Mouse (Mus musculus) heart, embryonic 13.5 days (tissue): Measurements from ENCODE around the gene Pwp2. TPM values are rescaled to one million over a fixed set of nuclear protein-coding genes. Genes with fewer than 3 reads are reported as not detected.

ENCODE experiments used
- ATAC-seq: fragments of 200-750 bp; cut with Nextera tagmentation; 2 replicates; pipeline ENCODE4 v1.8.0; 2017; ENCODE audit warnings: moderate TSS enrichment; ENCODE audit not compliant: insufficient number of reproducible peaks, low FRiP score, low TSS enrichment; ENCODE audit errors: extremely low read depth
- H3K27ac ChIP-seq: fragments of 300-500 bp; sonication (generic); replicated peaks from 2 replicates; pipeline ENCODE4 v1.5.1; 2015; ENCODE audit warnings: moderate library complexity, mild to moderate bottlenecking, inconsistent platforms
- H3K27me3 ChIP-seq: fragments of 300-500 bp; sonication (generic); replicated peaks from 2 replicates; pipeline ENCODE4 v1.6.1; 2015; ENCODE audit warnings: mild to moderate bottlenecking, inconsistent platforms
- H3K36me3 ChIP-seq: fragments of 300-500 bp; sonication (generic); 2 replicates; pipeline ENCODE4 v1.6.1; 2015; ENCODE audit warnings: mild to moderate bottlenecking, inconsistent platforms
- H3K4me1 ChIP-seq: fragments of 300-500 bp; sonication (generic); 2 replicates; pipeline ENCODE4 v1.6.1; 2015; ENCODE audit warnings: inconsistent platforms
- H3K4me2 ChIP-seq: fragments of 300-500 bp; sonication (generic); 2 replicates; pipeline ENCODE4 v1.6.1; 2015; ENCODE audit warnings: inconsistent platforms, mild to moderate bottlenecking, moderate library complexity
- H3K4me3 ChIP-seq: fragments of 300-500 bp; sonication (generic); 2 replicates; pipeline ENCODE4 v1.5.1; 2015; ENCODE audit warnings: moderate library complexity, mild to moderate bottlenecking, inconsistent platforms
- H3K9ac ChIP-seq: fragments of 300-500 bp; sonication (generic); 2 replicates; pipeline ENCODE4 v1.6.1; 2015; ENCODE audit warnings: inconsistent platforms, mild to moderate bottlenecking, moderate library complexity
- H3K9me3 ChIP-seq: fragments of 300-500 bp; sonication (generic); 2 replicates; pipeline ENCODE4 v1.6.1; 2016; ENCODE audit warnings: inconsistent platforms
- WGBS: fragments of 180-500 bp; shearing (Covaris S2); methylation state at CpG from one replicate; pipeline ENCODE4 v1.1.7; 2015; ENCODE audit warnings: mixed read lengths; 5-methylcytosine and 5-hydroxymethylcytosine counted together
- polyA plus RNA-seq: library from polyadenylated mRNA; unstranded; fragments of >200 nt; fragmentation: Nextera tagmentation; extraction: Ambion mirVana; gene quantifications from 2 replicates; pipeline ENCODE4 v1.2.1, GENCODE M21; 2015

Pwp2 gene
- polyA plus RNA-seq, 1 experiment from 2014 or later: 11.1 TPM

- WGBS: 71% methylated on average over 11 of the region's 11 CpGs
- ATAC-seq: no peak
- H3K27ac ChIP-seq: 0 out of 2 replicates have a peak overlapping the region, but pooled peaks have one; percentile 9
Observed at GRCm38 (mm10) chr10:78139572-78140250, 45.2 kb downstream of the Pwp2 start.

GRCm38 (mm10) chr10:78138812-78139523 lies 46.0 kb downstream of the Pwp2 start:
- peak overlapping the region; percentile 9 for H3K27ac ChIP-seq
- no peaks in the 10 kb centered on the region for H3K9me3 ChIP-seq
- H3K4me2 ChIP-seq: peak overlapping the region; percentile 8; the same call in 1 of the 2 replicates
- no peak for ATAC-seq
- 38% methylated on average over 14 of the region's 14 CpGs for WGBS
- no peaks in the 10 kb centered on the region for H3K27me3 ChIP-seq
- no peak overlapping the region for H3K4me3 ChIP-seq
- no peaks in the 10 kb centered on the region for H3K36me3 ChIP-seq
- H3K4me1 ChIP-seq: peaks cover 32% of the 10 kb centered on the region
- no peak overlapping the region; the same call in 1 of the 2 replicates for H3K9ac ChIP-seq

More at GRCm38 (mm10) chr10:78139572-78140250, 45.2 kb downstream of the Pwp2 start:
- no peak overlapping the region for H3K4me3 ChIP-seq
- no peaks in the 10 kb centered on the region for H3K9me3 ChIP-seq
- H3K36me3 ChIP-seq: no peaks in the 10 kb centered on the region
- H3K27me3 ChIP-seq: no peaks in the 10 kb centered on the region
- H3K9ac ChIP-seq: no peak overlapping the region
- H3K4me2 ChIP-seq: no peak overlapping the region
- peaks cover 27% of the 10 kb centered on the region for H3K4me1 ChIP-seq

- no peaks in the 10 kb centered on the region for H3K36me3 ChIP-seq
- H3K27me3 ChIP-seq: no peaks in the 10 kb centered on the region
- H3K4me1 ChIP-seq: peaks cover 32% of the 10 kb centered on the region
- no peak overlapping the region for H3K4me2 ChIP-seq
- H3K27ac ChIP-seq: no peak overlapping the region
- ATAC-seq: no peak
- 80% methylated on average over 3 of the region's 3 CpGs for WGBS
- no peak overlapping the region for H3K9ac ChIP-seq
- no peaks in the 10 kb centered on the region for H3K9me3 ChIP-seq
- H3K4me3 ChIP-seq: no peak overlapping the region
Observed at GRCm38 (mm10) chr10:78137191-78137590, 47.8 kb downstream of the Pwp2 start.

GRCm38 (mm10) chr10:78135947-78136346 lies 49.0 kb downstream of the Pwp2 start:
- Histone ChIP-seq H3K27ac (no peak overlapping the region), H3K27me3 (no peaks in the 10 kb centered on the region), H3K4me1 (peaks cover 32% of the 10 kb centered on the region), H3K4me3 (no peak overlapping the region), H3K4me2 (no peak overlapping the region), H3K36me3 (no peaks in the 10 kb centered on the region), H3K9me3 (no peaks in the 10 kb centered on the region), H3K9ac (no peak overlapping the region)
- no peak for ATAC-seq
- 71% methylated on average over 5 of the region's 5 CpGs for WGBS

GRCm38 (mm10) chr10:78134975-78135798 lies 49.8 kb downstream of the Pwp2 start:
- Histone ChIP-seq H3K9me3 (no peaks in the 10 kb centered on the region), H3K9ac (peak overlapping the region; percentile 67), H3K4me1 (peaks cover 32% of the 10 kb centered on the region), H3K27ac (peak overlapping the region; percentile 24; the same call in 1 of the 2 replicates), H3K4me3 (peak overlapping the region; percentile 29), H3K4me2 (peak overlapping the region; percentile 57), H3K36me3 (no peaks in the 10 kb centered on the region), H3K27me3 (0 out of 2 replicates have a peak, but pooled peaks cover 6% of the 10 kb centered on the region)
- WGBS: 8% methylated on average over 14 of the region's 14 CpGs
- no peak for ATAC-seq

GRCm38 (mm10) chr10:78134400-78134799 lies 50.5 kb downstream of the Pwp2 start:
- H3K4me3 ChIP-seq: no peak overlapping the region
- no peaks in the 10 kb centered on the region for H3K36me3 ChIP-seq
- H3K4me2 ChIP-seq: peak overlapping the region; percentile 57; the same call in 1 of the 2 replicates
- H3K9me3 ChIP-seq: no peaks in the 10 kb centered on the region
- peaks cover 35% of the 10 kb centered on the region for H3K4me1 ChIP-seq
- H3K27ac ChIP-seq: no peak overlapping the region
- ATAC-seq: no peak
- 0 out of 2 replicates have a peak, but pooled peaks cover 12% of the 10 kb centered on the region for H3K27me3 ChIP-seq
- 65% methylated on average over 4 of the region's 4 CpGs for WGBS
- peak overlapping the region; percentile 67; the same call in 1 of the 2 replicates for H3K9ac ChIP-seq

- ATAC-seq: no peak
- H3K9ac ChIP-seq: no peak overlapping the region
- no peak overlapping the region for H3K4me2 ChIP-seq
- WGBS: 59% methylated on average over 4 of the region's 4 CpGs
- H3K4me3 ChIP-seq: no peak overlapping the region
- peaks cover 12% of the 10 kb centered on the region; the same call in 1 of the 2 replicates for H3K27me3 ChIP-seq
- 0 out of 2 replicates have a peak overlapping the region, but pooled peaks have one; percentile 9 for H3K27ac ChIP-seq
- H3K36me3 ChIP-seq: no peaks in the 10 kb centered on the region
- no peaks in the 10 kb centered on the region for H3K9me3 ChIP-seq
- peaks cover 20% of the 10 kb centered on the region for H3K4me1 ChIP-seq
Observed at GRCm38 (mm10) chr10:78129998-78130397, 55.0 kb downstream of the Pwp2 start.

GRCm38 (mm10) chr10:78129423-78129822 lies 55.5 kb downstream of the Pwp2 start:
- H3K9me3 ChIP-seq: no peaks in the 10 kb centered on the region
- peaks cover 15% of the 10 kb centered on the region for H3K4me1 ChIP-seq
- no peak overlapping the region for H3K4me2 ChIP-seq
- peak overlapping the region; percentile 9; the same call in 1 of the 2 replicates for H3K27ac ChIP-seq
- H3K4me3 ChIP-seq: no peak overlapping the region
- H3K36me3 ChIP-seq: no peaks in the 10 kb centered on the region
- WGBS: 38% methylated on average over 11 of the region's 11 CpGs
- H3K27me3 ChIP-seq: peaks cover 12% of the 10 kb centered on the region; the same call in 1 of the 2 replicates
- H3K9ac ChIP-seq: no peak overlapping the region
- no peak for ATAC-seq

- Histone ChIP-seq H3K9me3 (no peaks in the 10 kb centered on the region), H3K27me3 (peaks cover 12% of the 10 kb centered on the region; the same call in 1 of the 2 replicates), H3K36me3 (no peaks in the 10 kb centered on the region), H3K4me3 (no peak overlapping the region), H3K27ac (no peak overlapping the region), H3K4me2 (no peak overlapping the region), H3K4me1 (peaks cover 19% of the 10 kb centered on the region), H3K9ac (no peak overlapping the region)
- 63% methylated on average over 2 of the region's 2 CpGs for WGBS
- no peak for ATAC-seq
Observed at GRCm38 (mm10) chr10:78128647-78129046, 56.3 kb downstream of the Pwp2 start.

- Histone ChIP-seq H3K9me3 (no peaks in the 10 kb centered on the region), H3K9ac (no peak overlapping the region), H3K27me3 (peaks cover 12% of the 10 kb centered on the region; the same call in 1 of the 2 replicates), H3K4me1 (peaks cover 19% of the 10 kb centered on the region), H3K4me2 (no peak overlapping the region), H3K36me3 (no peaks in the 10 kb centered on the region), H3K27ac (no peak overlapping the region), H3K4me3 (no peak overlapping the region)
- ATAC-seq: no peak
- WGBS: 76% methylated on average over 1 of the region's 1 CpGs
Observed at GRCm38 (mm10) chr10:78127931-78128330, 57.0 kb downstream of the Pwp2 start.
